Mouse (Mus musculus): ENCODE measurements around the gene Slbp. TPM values are rescaled to one million over a fixed set of nuclear protein-coding genes. Genes with fewer than 3 reads are reported as not detected.

Gene Slbp
- polyA plus RNA-seq, 1 experiment from 2014 or later, result 110 TPM

Other genes with a start within 250 kb of the Slbp start
- 0.33 TPM in 1 of 2 replicates, not detected in the other for gene Nkx1-1, start 218.6 kb downstream of the Slbp start, polyA plus RNA-seq (2015; fragmentation: Nextera tagmentation; extraction: Ambion mirVana)
- gene Fam53a, start 22.9 kb downstream of the Slbp start, polyA plus RNA-seq (2015; fragmentation: Nextera tagmentation; extraction: Ambion mirVana), result 31.2 and 31.5 TPM in 2 replicates
- gene Gm9903, start 22.6 kb downstream of the Slbp start, polyA plus RNA-seq (2015; fragmentation: Nextera tagmentation; extraction: Ambion mirVana), result 0.47 and 0.77 TPM in 2 replicates
- 27.9 and 32.2 TPM in 2 replicates for gene Tacc3, start 5.6 kb upstream of the Slbp start, polyA plus RNA-seq (2015; fragmentation: Nextera tagmentation; extraction: Ambion mirVana)
- 31.1 and 32.0 TPM in 2 replicates for gene Tmem129, start 5.8 kb upstream of the Slbp start, polyA plus RNA-seq (2015; fragmentation: Nextera tagmentation; extraction: Ambion mirVana)
- 20.9 and 21.4 TPM in 2 replicates for gene Fgfr3, start 69.1 kb upstream of the Slbp start, polyA plus RNA-seq (2015; fragmentation: Nextera tagmentation; extraction: Ambion mirVana)
- 75.4 and 75.9 TPM in 2 replicates for gene Letm1, start 130.2 kb upstream of the Slbp start, polyA plus RNA-seq (2015; fragmentation: Nextera tagmentation; extraction: Ambion mirVana)
- 78.6 and 81.6 TPM in 2 replicates for gene Nsd2, start 168.2 kb upstream of the Slbp start, polyA plus RNA-seq (2015; fragmentation: Nextera tagmentation; extraction: Ambion mirVana)